Mouse (Mus musculus): ENCODE measurements at regions not wholly inside any gene's neighbourhood (a gene's known extent, or its start where the extent isn't known, plus 50 kb on each side); places are given as distances from the start of the nearest gene placed in this dataset.

DNA sequence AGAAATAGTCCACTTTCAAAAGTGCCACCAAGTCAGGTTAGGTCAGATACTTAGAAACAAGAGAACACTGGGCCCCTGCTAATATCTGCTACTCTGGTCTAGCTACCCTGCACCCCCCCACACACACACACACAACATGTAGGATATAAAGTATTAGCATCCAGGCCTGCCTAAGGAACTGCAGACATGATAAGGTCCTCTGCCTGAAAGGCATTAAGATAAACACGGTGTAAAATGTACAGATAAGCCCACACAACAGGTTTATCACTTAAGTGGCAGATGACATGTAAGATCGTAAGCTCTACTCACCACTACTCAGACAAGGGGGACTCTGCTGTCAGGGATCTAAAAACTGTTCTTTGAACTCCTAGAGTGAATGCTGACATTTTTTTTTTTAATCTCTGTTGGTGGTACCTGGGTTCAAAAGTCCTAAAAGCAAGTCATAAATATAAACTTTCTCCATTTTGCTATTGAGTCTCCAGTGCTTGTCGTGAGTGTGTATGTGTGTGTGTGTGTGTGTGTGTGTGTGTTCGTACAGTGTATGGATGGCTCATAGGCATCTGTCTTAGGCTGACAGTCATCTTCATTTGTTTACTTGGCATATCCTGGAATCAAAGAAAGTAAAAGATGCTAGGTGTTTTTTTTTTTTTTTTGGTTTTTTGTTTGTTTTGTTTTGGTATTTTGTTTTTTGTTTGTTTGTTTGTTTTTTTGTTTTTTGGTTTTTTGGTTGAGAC is 52.2 kb downstream of the Gm9817 start:
- Histone ChIP-seq H3K4me1 (replicated peaks; ENCODE audit: control insufficient read depth, insufficient read depth, low read length) (no peaks in the 10 kb centered on the region), H3K4me2 (ENCODE audit: low read length) (no peak overlapping the region), H3K27ac (ENCODE audit: low read depth) (no peak overlapping the region), H3K36me3 (ENCODE audit: control insufficient read depth, insufficient read depth, low read length) (no peaks in the 10 kb centered on the region), H3K9ac (ENCODE audit: low read length) (no peak overlapping the region), H3K9me3 (ENCODE audit: control insufficient read depth, low read length) (no peaks in the 10 kb centered on the region), H3K4me3 (ENCODE audit: low read depth, low read length) (no peak overlapping the region), H3K27me3 (replicated peaks; ENCODE audit: control insufficient read depth, insufficient read depth, low read length) (no peaks in the 10 kb centered on the region)
- ATAC-seq (replicated peaks; ENCODE audit: low FRiP score, low TSS enrichment, low read depth) (no peak), DNase-seq (ENCODE audit: low spot score) (no peak)
- 53% methylated on average over 4 of the region's 4 CpGs for WGBS

DNA sequence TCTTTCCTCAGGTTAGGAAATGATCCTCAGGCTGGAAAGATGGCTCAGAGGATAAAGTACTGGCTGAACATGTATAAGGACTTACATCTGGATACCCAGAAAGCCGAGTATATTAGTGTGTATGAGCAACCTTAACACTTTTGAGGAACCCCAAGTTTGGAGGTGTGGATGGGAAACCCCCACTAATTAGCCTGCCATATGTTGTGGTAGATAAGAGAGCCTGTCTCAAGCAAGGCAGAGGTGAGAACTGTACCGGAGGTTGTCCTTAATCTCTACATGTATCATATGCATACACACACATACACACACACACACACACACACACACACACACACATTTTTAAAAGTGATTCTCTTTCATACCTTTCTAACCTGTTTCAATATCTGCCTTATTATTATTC is 62.1 kb downstream of the Gm9817 start:
- Histone ChIP-seq H3K9me3 (ENCODE audit: control insufficient read depth, low read length) (no peaks in the 10 kb centered on the region), H3K27me3 (replicated peaks; ENCODE audit: control insufficient read depth, insufficient read depth, low read length) (no peaks in the 10 kb centered on the region), H3K4me3 (ENCODE audit: low read depth, low read length) (no peak overlapping the region), H3K4me1 (replicated peaks; ENCODE audit: control insufficient read depth, insufficient read depth, low read length) (no peaks in the 10 kb centered on the region), H3K36me3 (ENCODE audit: control insufficient read depth, insufficient read depth, low read length) (no peaks in the 10 kb centered on the region), H3K27ac (ENCODE audit: low read depth) (no peak overlapping the region), H3K9ac (ENCODE audit: low read length) (no peak overlapping the region), H3K4me2 (ENCODE audit: low read length) (no peak overlapping the region)
- 89% methylated on average over 2 of the region's 2 CpGs for WGBS
- DNase-seq (ENCODE audit: low spot score) (no peak), ATAC-seq (replicated peaks; ENCODE audit: low FRiP score, low TSS enrichment, low read depth) (no peak)

- no peaks in the 10 kb centered on the region for H3K4me1 ChIP-seq (replicated peaks; ENCODE audit: control insufficient read depth, insufficient read depth, low read length)
- H3K9me3 ChIP-seq (ENCODE audit: control insufficient read depth, low read length) = no peaks in the 10 kb centered on the region
These were observed 66.6 kb downstream of the Gm9817 start for GRCm38 (mm10) chr13:45145129-45145528.

GRCm38 (mm10) chr13:45156223-45156622 is 77.7 kb downstream of the Gm9817 start:
- H3K9ac ChIP-seq (ENCODE audit: low read length) = no peak overlapping the region
- H3K4me2 ChIP-seq (ENCODE audit: low read length) = no peak overlapping the region
- no peak overlapping the region for H3K27ac ChIP-seq (ENCODE audit: low read depth)
- no peaks in the 10 kb centered on the region for H3K36me3 ChIP-seq (ENCODE audit: control insufficient read depth, insufficient read depth, low read length)
- no peaks in the 10 kb centered on the region for H3K27me3 ChIP-seq (replicated peaks; ENCODE audit: control insufficient read depth, insufficient read depth, low read length)
- no peak overlapping the region for H3K4me3 ChIP-seq (ENCODE audit: low read depth, low read length)
- no peaks in the 10 kb centered on the region for H3K9me3 ChIP-seq (ENCODE audit: control insufficient read depth, low read length)
- WGBS = 70% methylated on average over 3 of the region's 3 CpGs
- DNase-seq (ENCODE audit: low spot score) = no peak
- H3K4me1 ChIP-seq (replicated peaks; ENCODE audit: control insufficient read depth, insufficient read depth, low read length) = no peaks in the 10 kb centered on the region
- ATAC-seq (replicated peaks; ENCODE audit: low FRiP score, low TSS enrichment, low read depth) = no peak

More at GRCm38 (mm10) chr13:45145129-45145528, 66.6 kb downstream of the Gm9817 start:
- H3K27me3 ChIP-seq (replicated peaks; ENCODE audit: control insufficient read depth, insufficient read depth, low read length) = no peaks in the 10 kb centered on the region
- ATAC-seq (replicated peaks; ENCODE audit: low FRiP score, low TSS enrichment, low read depth) (no peak), DNase-seq (ENCODE audit: low spot score) (no peak)
- no peak overlapping the region for H3K9ac ChIP-seq (ENCODE audit: low read length)
- no peaks in the 10 kb centered on the region for H3K36me3 ChIP-seq (ENCODE audit: control insufficient read depth, insufficient read depth, low read length)
- 86% methylated on average over 6 of the region's 6 CpGs for WGBS
- no peak overlapping the region for H3K27ac ChIP-seq (ENCODE audit: low read depth)
- H3K4me2 ChIP-seq (ENCODE audit: low read length) = no peak overlapping the region
- no peak overlapping the region for H3K4me3 ChIP-seq (ENCODE audit: low read depth, low read length)

GRCm38 (mm10) chr13:45156982-45157381 is 78.5 kb downstream of the Gm9817 start:
- Histone ChIP-seq H3K36me3 (ENCODE audit: control insufficient read depth, insufficient read depth, low read length) (no peaks in the 10 kb centered on the region), H3K9ac (ENCODE audit: low read length) (no peak overlapping the region), H3K4me1 (replicated peaks; ENCODE audit: control insufficient read depth, insufficient read depth, low read length) (no peaks in the 10 kb centered on the region), H3K9me3 (ENCODE audit: control insufficient read depth, low read length) (no peaks in the 10 kb centered on the region), H3K27me3 (replicated peaks; ENCODE audit: control insufficient read depth, insufficient read depth, low read length) (no peaks in the 10 kb centered on the region), H3K4me2 (ENCODE audit: low read length) (no peak overlapping the region), H3K4me3 (ENCODE audit: low read depth, low read length) (no peak overlapping the region), H3K27ac (ENCODE audit: low read depth) (no peak overlapping the region)
- WGBS = 83% methylated on average over 2 of the region's 2 CpGs
- no peak for ATAC-seq (replicated peaks; ENCODE audit: low FRiP score, low TSS enrichment, low read depth)
- DNase-seq (ENCODE audit: low spot score) = no peak

- H3K9me3 ChIP-seq (ENCODE audit: control insufficient read depth, low read length) = no peaks in the 10 kb centered on the region
- 90% methylated on average over 5 of the region's 5 CpGs for WGBS
- DNase-seq (ENCODE audit: low spot score) (no peak), ATAC-seq (replicated peaks; ENCODE audit: low FRiP score, low TSS enrichment, low read depth) (no peak)
- no peak overlapping the region for H3K9ac ChIP-seq (ENCODE audit: low read length)
- H3K4me1 ChIP-seq (replicated peaks; ENCODE audit: control insufficient read depth, insufficient read depth, low read length) = no peaks in the 10 kb centered on the region
- no peak overlapping the region for H3K27ac ChIP-seq (ENCODE audit: low read depth)
- H3K27me3 ChIP-seq (replicated peaks; ENCODE audit: control insufficient read depth, insufficient read depth, low read length) = no peaks in the 10 kb centered on the region
- H3K4me2 ChIP-seq (ENCODE audit: low read length) = no peak overlapping the region
- H3K4me3 ChIP-seq (ENCODE audit: low read depth, low read length) = no peak overlapping the region
- no peaks in the 10 kb centered on the region for H3K36me3 ChIP-seq (ENCODE audit: control insufficient read depth, insufficient read depth, low read length)
These were observed 81.8 kb downstream of the Gm9817 start for GRCm38 (mm10) chr13:45160281-45160680.

- Histone ChIP-seq H3K27me3 (replicated peaks; ENCODE audit: control insufficient read depth, insufficient read depth, low read length) (no peaks in the 10 kb centered on the region), H3K4me3 (ENCODE audit: low read depth, low read length) (no peak overlapping the region), H3K36me3 (ENCODE audit: control insufficient read depth, insufficient read depth, low read length) (no peaks in the 10 kb centered on the region), H3K27ac (ENCODE audit: low read depth) (no peak overlapping the region), H3K4me1 (replicated peaks; ENCODE audit: control insufficient read depth, insufficient read depth, low read length) (no peaks in the 10 kb centered on the region), H3K9me3 (ENCODE audit: control insufficient read depth, low read length) (no peaks in the 10 kb centered on the region), H3K9ac (ENCODE audit: low read length) (no peak overlapping the region), H3K4me2 (ENCODE audit: low read length) (no peak overlapping the region)
- no peak for DNase-seq (ENCODE audit: low spot score)
- ATAC-seq (replicated peaks; ENCODE audit: low FRiP score, low TSS enrichment, low read depth) = no peak
- WGBS = 59% methylated on average over 6 of the region's 6 CpGs
These were observed 85.7 kb downstream of the Gm9817 start for GRCm38 (mm10) chr13:45164001-45164778.

- Histone ChIP-seq H3K27ac (ENCODE audit: low read depth) (no peak overlapping the region), H3K9me3 (ENCODE audit: control insufficient read depth, low read length) (no peaks in the 10 kb centered on the region), H3K27me3 (replicated peaks; ENCODE audit: control insufficient read depth, insufficient read depth, low read length) (no peaks in the 10 kb centered on the region), H3K4me3 (ENCODE audit: low read depth, low read length) (no peak overlapping the region), H3K36me3 (ENCODE audit: control insufficient read depth, insufficient read depth, low read length) (no peaks in the 10 kb centered on the region), H3K4me2 (ENCODE audit: low read length) (no peak overlapping the region), H3K9ac (ENCODE audit: low read length) (no peak overlapping the region), H3K4me1 (replicated peaks; ENCODE audit: control insufficient read depth, insufficient read depth, low read length) (no peaks in the 10 kb centered on the region)
- ATAC-seq (replicated peaks; ENCODE audit: low FRiP score, low TSS enrichment, low read depth) (no peak), DNase-seq (ENCODE audit: low spot score) (no peak)
- WGBS = 74% methylated on average over 3 of the region's 3 CpGs
These were observed 86.7 kb downstream of the Gm9817 start for GRCm38 (mm10) chr13:45165159-45165558.

DNA sequence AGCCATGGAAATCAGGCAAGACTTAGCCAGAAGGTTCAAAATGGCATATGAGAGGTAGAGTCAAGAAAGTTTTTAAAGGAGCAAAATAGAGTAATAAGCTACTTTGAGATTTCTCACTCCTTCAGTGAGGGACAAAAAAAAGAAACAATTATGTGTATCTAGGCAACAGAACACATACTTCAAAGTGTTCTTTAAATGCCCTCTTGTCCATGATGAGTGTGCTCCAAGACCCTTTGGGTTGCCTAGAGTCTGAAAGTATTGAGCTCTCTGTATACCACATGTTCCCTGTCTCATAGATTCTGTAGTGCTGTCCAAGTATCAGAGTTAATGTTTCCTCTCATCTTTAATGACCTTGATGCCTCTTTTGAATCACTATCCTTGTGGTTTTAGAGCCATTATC is 91.2 kb downstream of the Gm9817 start:
- no peak for ATAC-seq (replicated peaks; ENCODE audit: low FRiP score, low TSS enrichment, low read depth)

More for the DNA sequence above, 91.2 kb downstream of the Gm9817 start:
- H3K9me3 ChIP-seq (ENCODE audit: control insufficient read depth, low read length) = 0 out of 2 replicates have a peak, but pooled peaks cover 7% of the 10 kb centered on the region
- H3K36me3 ChIP-seq (ENCODE audit: control insufficient read depth, insufficient read depth, low read length) = no peaks in the 10 kb centered on the region
- no peak overlapping the region for H3K27ac ChIP-seq (ENCODE audit: low read depth)
- H3K4me1 ChIP-seq (replicated peaks; ENCODE audit: control insufficient read depth, insufficient read depth, low read length) = no peaks in the 10 kb centered on the region
- H3K9ac ChIP-seq (ENCODE audit: low read length) = no peak overlapping the region
- no peak for DNase-seq (ENCODE audit: low spot score)
- H3K27me3 ChIP-seq (replicated peaks; ENCODE audit: control insufficient read depth, insufficient read depth, low read length) = no peaks in the 10 kb centered on the region
- H3K4me2 ChIP-seq (ENCODE audit: low read length) = no peak overlapping the region
- no peak overlapping the region for H3K4me3 ChIP-seq (ENCODE audit: low read depth, low read length)

Data from intestine, embryonic 14.5 days (tissue).